Mouse (Mus musculus) thymus, adult 2 months (tissue): Measurements from ENCODE around the gene Ubr3. TPM values are rescaled to one million over a fixed set of nuclear protein-coding genes. Genes with fewer than 3 reads are reported as not detected.

Experiments used
- DNase-seq: peaks from one replicate; pipeline ENCODE4 v3.0.0; 2021
- H3K27ac ChIP-seq: fragments of 200-500 bp; 2 replicates; pipeline ENCODE4 v1.5.1; 2012; ENCODE audit warnings: low read length, control low read depth; ENCODE audit not compliant: control insufficient read depth, insufficient read depth
- H3K27me3 ChIP-seq: fragments of 200-500 bp; 2 replicates; pipeline ENCODE4 v1.6.1; 2012; ENCODE audit warnings: mild to moderate bottlenecking, low read length, moderate library complexity, mixed read lengths; ENCODE audit not compliant: control insufficient read depth, insufficient read depth
- H3K36me3 ChIP-seq: fragments of 200-500 bp; 2 replicates; pipeline ENCODE4 v1.6.1; 2012; ENCODE audit warnings: mild to moderate bottlenecking, low read length, moderate library complexity; ENCODE audit not compliant: control insufficient read depth, insufficient read depth
- H3K4me1 ChIP-seq: fragments of 200-500 bp; replicated peaks from 2 replicates; pipeline ENCODE4 v1.6.1; 2012; ENCODE audit warnings: low read length; ENCODE audit not compliant: control insufficient read depth, insufficient read depth
- H3K4me3 ChIP-seq: fragments of 200-500 bp; 2 replicates; pipeline ENCODE4 v1.5.1; 2012; ENCODE audit warnings: mild to moderate bottlenecking, low read length, control low read depth, moderate library complexity; ENCODE audit not compliant: control insufficient read depth, insufficient read depth
- CTCF ChIP-seq: fragments of 200-500 bp; IDR thresholded peaks from 2 replicates; pipeline ENCODE4 v1.5.1; 2012; ENCODE audit warnings: mild to moderate bottlenecking, control low read depth, low read length, moderate library complexity, borderline replicate concordance; ENCODE audit not compliant: control insufficient read depth, poor library complexity, insufficient read depth; ENCODE audit errors: extremely low read depth
- POLR2A ChIP-seq: fragments of 200-500 bp; IDR thresholded peaks from 2 replicates; pipeline ENCODE4 v1.6.1; 2012; ENCODE audit warnings: mild to moderate bottlenecking, low read length, control low read depth, moderate library complexity; ENCODE audit not compliant: control insufficient read depth, poor library complexity, insufficient read depth; ENCODE audit errors: extremely low read depth
- WGBS: fragments of 180-500 bp; shearing (Covaris S2); methylation state at CpG from one replicate; pipeline ENCODE4 v1.1.7; 2018; 5-methylcytosine and 5-hydroxymethylcytosine counted together
- polyA plus RNA-seq: library from polyadenylated mRNA; depleted of rRNA; stranded (reverse); fragments of >200 nt; gene quantifications from 2 replicates; pipeline ENCODE4 v1.2.3, GENCODE M21; 2012

The Ubr3 gene
- polyA plus RNA-seq, 1 experiment = 13.7 TPM

DNA sequence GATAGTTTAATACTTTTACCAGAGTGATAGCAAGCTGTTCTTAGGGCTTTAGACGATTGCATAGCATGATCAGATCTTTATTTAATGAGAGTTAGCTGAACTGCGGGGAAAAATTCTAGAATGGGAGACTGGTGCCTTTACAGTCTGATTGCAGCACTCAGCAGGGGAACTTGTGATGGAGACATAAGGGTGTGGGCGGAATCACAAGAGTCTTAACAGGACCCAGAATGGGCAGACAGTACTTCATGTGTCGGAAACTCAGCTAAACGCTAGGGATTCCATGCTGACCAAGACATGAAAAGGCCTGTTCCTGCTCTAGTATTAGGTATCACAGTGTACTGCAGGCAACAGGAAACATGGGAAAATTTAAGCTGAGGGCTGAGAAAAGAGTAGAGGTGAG is 128.7 kb downstream of the Ubr3 start:
- H3K27me3 ChIP-seq = no peaks in the 10 kb centered on the region
- no peak overlapping the region for H3K4me3 ChIP-seq
- H3K4me1 ChIP-seq = no peaks in the 10 kb centered on the region
- H3K36me3 ChIP-seq = peaks cover 23% of the 10 kb centered on the region
- WGBS = 97% methylated on average over 5 of the region's 5 CpGs
- H3K27ac ChIP-seq = no peak overlapping the region
- TF ChIP-seq CTCF = no peak
- TF ChIP-seq POLR2A = no peak
- no peak for DNase-seq

DNA sequence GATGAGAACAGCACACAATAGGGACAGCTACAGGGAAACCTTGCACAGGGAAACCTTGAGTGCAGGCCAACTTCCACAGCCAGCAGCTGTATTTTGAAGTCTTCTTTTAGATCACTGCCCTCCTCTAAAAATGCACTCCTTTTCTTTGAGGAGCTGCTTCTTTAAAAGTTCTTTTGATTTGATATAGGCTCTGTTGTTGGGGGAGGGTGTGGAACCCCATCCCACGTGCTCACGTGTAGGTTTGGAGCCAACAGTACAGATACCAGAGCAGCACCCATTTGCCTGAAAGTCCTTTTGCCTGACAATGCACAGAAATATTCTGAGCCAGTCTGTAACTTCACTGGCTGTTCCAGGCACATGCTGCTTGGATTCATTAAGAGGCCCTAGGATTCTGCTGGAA is 134.4 kb downstream of the Ubr3 start:
- no peaks in the 10 kb centered on the region for H3K27me3 ChIP-seq
- WGBS = 91% methylated on average over 2 of the region's 2 CpGs
- no peak overlapping the region for H3K27ac ChIP-seq
- DNase-seq = no peak
- H3K4me1 ChIP-seq = no peaks in the 10 kb centered on the region
- H3K4me3 ChIP-seq = no peak overlapping the region
- H3K36me3 ChIP-seq = no peaks in the 10 kb centered on the region
- TF ChIP-seq CTCF (no peak), POLR2A (no peak)

DNA sequence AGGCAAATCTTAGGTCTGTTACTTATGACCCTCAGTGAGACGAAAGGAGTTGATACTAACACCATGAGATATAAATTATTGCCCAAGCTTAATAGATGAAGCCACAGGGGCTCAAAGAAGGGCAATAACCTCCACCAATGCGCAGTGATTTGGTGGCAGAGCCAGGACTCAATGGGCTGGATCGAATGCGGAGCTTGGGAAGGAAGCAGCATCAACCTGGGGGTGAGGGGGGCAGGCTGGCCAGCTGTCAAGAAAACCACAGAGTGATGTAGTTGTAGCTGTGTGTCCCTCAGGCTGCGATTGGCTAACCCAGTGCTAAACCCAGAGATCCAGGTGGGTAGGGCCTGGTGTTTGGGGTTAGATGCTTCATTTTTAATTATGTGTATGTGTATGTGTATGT is 137.8 kb downstream of the Ubr3 start:
- Histone ChIP-seq H3K27ac (no peak overlapping the region), H3K36me3 (no peaks in the 10 kb centered on the region), H3K4me1 (no peaks in the 10 kb centered on the region), H3K27me3 (no peaks in the 10 kb centered on the region), H3K4me3 (no peak overlapping the region)
- no peak for TF ChIP-seq CTCF
- TF ChIP-seq POLR2A = no peak
- 76% methylated on average over 5 of the region's 5 CpGs for WGBS
- DNase-seq = no peak

DNA sequence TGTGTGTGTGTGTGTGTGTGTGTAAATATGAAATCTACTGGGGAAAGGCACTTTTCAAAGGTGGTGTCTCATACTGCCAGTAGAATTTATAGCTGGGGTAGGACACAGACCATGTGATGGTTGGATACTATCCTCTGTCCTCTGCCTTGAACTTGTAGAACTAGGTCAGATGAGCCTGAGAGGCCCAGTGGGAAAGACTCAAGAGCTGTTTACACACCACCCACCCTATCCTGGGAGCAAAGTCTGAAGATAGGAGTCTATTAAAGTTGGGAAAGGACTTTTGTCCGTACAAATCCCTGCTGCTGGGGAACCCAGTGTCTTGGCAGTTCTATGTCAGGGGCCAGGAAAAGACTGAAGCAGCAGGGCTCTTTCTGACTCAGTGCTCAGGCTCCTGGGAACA is 138.3 kb downstream of the Ubr3 start:
- 92% methylated on average over 1 of the region's 1 CpGs for WGBS
- Histone ChIP-seq H3K27me3 (no peaks in the 10 kb centered on the region), H3K4me3 (no peak overlapping the region), H3K27ac (no peak overlapping the region), H3K4me1 (no peaks in the 10 kb centered on the region), H3K36me3 (no peaks in the 10 kb centered on the region)
- no peak for TF ChIP-seq CTCF
- TF ChIP-seq POLR2A = no peak
- no peak for DNase-seq

DNA sequence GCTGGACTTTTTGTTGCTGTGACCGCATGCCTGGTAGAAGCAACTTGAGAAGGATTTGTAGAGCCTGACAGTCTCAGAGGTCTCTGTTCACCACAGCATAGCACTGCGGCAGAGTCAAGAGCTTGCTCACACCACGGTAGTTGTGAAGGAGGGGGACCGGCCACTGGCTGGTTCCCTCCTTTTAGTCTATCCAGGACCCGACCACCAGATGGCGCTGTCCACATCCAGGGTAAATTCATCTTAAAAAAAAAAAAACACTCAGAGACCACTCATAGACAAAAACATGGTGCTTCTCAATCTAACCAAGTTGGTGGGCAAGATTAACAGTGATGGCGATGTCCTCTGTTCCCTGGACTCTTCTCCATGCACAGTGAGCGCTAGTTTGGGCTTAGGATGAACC is 140.2 kb downstream of the Ubr3 start:
- 55% methylated on average over 8 of the region's 8 CpGs for WGBS
- H3K36me3 ChIP-seq = no peaks in the 10 kb centered on the region
- no peak overlapping the region for H3K4me3 ChIP-seq
- H3K27ac ChIP-seq = no peak overlapping the region
- H3K27me3 ChIP-seq = no peaks in the 10 kb centered on the region
- 0 out of 2 replicates have a peak, but pooled peaks have one; percentile 50 for TF ChIP-seq CTCF
- TF ChIP-seq POLR2A = no peak
- no peaks in the 10 kb centered on the region for H3K4me1 ChIP-seq
- peak; percentile 32 for DNase-seq

DNA sequence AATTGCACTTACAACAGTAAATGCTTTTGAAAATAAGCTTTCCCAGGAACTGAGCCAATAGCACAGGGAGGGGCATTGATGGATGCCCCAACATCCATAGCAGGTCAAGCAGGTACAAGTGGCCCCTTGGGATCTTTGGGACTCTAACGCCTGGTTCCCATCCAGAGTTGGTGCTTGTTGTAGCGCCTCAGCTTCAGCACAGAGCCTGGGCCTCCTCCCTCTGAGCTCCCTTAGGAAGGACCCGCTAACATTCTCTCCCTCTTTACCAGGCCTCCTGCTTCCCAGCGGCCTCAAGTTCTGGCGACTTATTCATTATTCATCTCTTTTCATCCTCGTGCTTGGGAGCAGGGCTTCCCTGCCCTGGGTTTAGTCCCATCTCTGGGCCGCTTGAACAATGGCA is 141.7 kb downstream of the Ubr3 start, which contains the start of gene Myo3b:
Myo3b (plus strand) TSS at position 375 of the 400 bp plus-strand sequence.
- WGBS = 79% methylated on average over 7 of the region's 7 CpGs
- TF ChIP-seq POLR2A (no peak), CTCF (no peak)
- H3K27ac ChIP-seq = no peak within 1 kb of the TSS
- no peak within 1 kb of the TSS for H3K4me3 ChIP-seq
- no peaks in the 10 kb centered on the region for H3K36me3 ChIP-seq
- no peak for DNase-seq
- no peaks in the 10 kb centered on the region for H3K4me1 ChIP-seq
- H3K27me3 ChIP-seq = no peaks in the 10 kb centered on the region

DNA sequence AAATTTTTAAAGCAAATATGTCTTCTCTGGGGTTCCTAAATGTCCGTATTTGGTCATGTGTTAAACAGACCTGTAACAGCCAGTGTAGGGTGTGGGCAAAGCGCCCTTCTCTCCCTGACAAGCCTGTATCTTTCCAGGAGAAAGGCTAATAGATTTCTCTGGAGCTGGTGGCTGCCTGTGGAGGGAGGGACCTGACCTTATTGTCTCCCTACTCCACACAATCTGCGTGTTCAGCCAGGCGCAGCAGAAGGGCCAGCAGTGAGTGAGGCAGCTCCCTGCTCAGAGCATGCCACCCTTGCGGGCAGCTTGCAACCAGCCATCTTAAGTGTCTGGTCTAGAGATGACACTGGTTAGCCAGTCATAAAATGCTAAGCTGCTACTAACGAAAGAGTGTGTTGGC is 147.4 kb downstream of the Ubr3 start:
- Histone ChIP-seq H3K4me3 (no peak overlapping the region), H3K4me1 (no peaks in the 10 kb centered on the region), H3K27me3 (no peaks in the 10 kb centered on the region), H3K36me3 (no peaks in the 10 kb centered on the region), H3K27ac (no peak overlapping the region)
- 79% methylated on average over 6 of the region's 6 CpGs for WGBS
- DNase-seq = no peak
- TF ChIP-seq POLR2A (no peak), CTCF (no peak)
